Mouse (Mus musculus): ENCODE results near the gene Mindy2.

Mindy2 gene

DNA sequence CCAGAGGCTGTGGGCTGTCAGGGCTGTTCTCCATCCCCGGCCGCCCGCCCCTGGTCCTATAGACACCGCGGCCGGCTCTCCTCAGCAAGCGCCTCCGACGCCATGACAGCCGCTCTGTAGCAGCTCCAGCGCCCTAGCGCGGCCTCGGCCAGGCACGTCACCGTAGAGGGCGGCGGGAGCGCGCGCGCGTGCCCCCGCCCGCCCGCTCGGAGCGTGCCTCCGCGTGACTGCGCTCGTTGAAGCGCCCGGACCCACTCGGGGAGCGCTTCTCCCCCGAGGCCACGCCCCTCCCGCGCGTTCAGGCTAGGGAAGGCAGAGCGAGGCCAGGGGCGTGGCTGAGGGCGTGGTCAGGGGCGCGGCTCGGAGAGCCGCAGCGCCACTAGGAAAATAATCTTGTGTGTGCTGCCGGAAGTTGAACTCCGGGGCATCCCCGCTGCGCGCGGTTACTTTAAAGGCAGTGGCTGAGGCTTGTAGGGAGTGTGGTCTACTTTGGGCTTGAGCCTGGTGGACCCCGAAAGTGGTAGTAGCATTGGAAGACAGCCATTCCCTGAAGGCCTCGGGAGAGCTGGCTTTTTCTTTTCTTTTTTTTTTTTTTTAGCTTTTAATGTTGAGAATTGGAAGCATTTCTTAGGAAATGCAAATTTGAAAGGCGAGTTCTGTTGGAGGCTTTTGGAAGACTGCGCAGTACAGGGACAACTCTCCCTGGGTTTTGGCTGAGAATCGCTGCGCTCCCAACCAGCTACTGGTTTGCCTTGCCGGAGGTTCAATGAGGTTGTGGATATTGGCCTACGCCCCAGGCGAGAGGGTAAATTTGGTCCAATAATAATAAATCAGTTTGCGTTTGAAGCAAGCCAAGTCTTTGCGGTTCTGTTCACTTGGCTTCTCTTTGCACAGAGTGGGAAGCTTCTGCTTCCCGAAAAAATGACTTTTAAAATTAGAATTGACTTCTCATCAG, at the start of gene Mindy2:
Gene Mindy2 (minus strand): TSS at position 162 of the 955 bp plus-strand sequence.
- DNase-seq (ENCODE audit: low read depth, low spot score) = peak; percentile 90

- DNase-seq (ENCODE audit: low read depth, low spot score) = no peak
Measured at GRCm38 (mm10) chr9:70706444-70706843, 49.5 kb upstream of the Mindy2 start.

GRCm38 (mm10) chr9:70703597-70704203, 46.7 kb upstream of the Mindy2 start:
- DNase-seq (ENCODE audit: low read depth, low spot score) = no peak

GRCm38 (mm10) chr9:70698090-70698489, 41.1 kb upstream of the Mindy2 start:
- no peak for DNase-seq (ENCODE audit: low read depth, low spot score)

DNA sequence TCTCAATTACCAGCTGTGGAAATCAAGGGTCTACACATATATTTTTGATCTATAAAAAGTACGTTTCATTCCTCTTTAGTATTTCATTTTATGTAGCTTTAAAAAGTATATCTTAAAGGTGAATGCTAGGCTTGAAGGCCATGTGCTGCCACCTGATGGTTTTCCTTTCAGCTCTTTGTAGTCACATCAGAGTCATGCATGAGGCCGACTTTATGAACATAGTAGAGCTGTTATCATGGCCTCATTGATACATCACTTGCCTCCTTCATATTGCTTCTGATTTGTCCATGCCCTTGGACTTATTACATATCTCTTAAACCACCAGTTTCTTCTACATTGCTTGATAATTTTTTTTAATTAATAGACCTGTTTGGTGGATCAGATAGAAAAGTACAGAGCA, 38.7 kb upstream of the Mindy2 start:
- DNase-seq (ENCODE audit: low read depth, low spot score) = no peak

DNA sequence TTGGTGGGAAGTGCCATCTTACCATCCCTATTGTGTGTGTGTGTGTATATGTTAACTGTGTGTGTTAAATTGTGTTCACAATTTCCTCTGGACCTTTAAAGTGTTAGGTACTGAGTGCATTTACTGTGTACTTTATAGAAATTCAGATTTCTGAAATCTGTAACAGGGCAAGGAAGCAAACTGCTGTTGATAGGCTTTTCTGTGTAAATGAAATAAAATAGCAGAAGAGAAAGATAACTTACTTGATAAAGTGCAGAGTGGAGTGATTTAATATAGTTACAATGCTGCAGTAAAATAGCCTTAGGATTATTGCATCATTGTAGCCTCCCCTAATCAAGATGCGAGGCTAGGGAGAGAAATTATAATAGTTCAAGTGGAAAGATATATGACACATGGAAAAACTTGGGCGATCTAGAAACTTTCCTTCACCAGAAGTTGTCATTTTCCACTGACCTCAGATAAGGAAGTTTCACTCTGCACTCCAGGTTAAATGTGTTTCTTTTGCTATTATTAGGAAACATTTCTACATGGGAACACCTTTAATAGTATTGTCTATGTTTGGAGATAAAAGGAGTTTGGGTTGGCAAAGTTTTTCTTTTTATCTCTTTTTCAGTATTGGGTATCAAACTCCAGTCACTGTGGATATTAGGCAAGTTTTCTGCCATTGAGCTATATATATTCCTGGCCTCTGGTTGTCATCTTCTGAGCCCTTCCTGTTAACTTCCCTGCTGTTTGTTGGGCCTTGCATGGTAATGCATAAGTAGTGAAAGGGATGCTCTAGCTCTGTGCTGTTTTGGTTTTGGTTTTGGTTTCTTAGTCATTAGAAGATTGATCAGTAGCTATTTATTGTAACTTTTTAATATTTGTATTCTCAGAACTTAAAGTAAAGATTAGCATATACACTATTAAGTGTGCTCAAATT, 35.1 kb upstream of the Mindy2 start:
- DNase-seq (ENCODE audit: low read depth, low spot score) = no peak

- no peak for DNase-seq (ENCODE audit: low read depth, low spot score)
Measured at GRCm38 (mm10) chr9:70690579-70690978, 33.6 kb upstream of the Mindy2 start.

- DNase-seq (ENCODE audit: low read depth, low spot score) = no peak
Measured at GRCm38 (mm10) chr9:70689926-70690325, 33.0 kb upstream of the Mindy2 start.

DNA sequence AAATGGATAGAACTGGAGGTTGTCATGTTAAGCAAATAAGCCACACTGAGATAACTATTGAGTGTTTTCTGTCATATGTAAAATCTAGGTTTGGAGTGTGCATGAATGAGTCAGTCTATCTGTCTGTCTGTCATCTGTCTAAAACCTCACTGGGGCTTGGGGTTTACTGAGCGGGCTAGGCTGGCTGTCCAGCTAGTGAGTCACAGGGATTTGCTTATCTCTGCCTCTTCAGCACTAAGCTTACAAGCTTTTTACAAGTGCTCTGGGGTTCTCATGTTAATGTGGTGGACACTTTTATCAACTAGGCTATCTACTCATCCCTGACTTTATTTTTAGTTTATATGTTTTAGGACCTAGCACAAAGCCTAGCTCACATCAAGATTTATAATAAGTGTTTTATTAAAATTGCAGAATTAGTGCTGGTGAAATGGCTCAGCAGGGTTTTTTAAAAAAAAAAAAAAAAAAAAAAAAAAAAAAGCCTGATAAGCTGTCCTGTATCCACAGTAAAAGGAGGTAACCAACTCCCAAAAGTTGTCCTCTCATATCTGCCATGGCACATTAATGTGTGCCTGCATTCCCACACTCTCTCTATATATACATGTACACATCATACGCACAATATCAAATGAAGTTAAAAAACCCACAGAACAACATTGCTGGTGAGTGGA, 31.5 kb upstream of the Mindy2 start:
- DNase-seq (ENCODE audit: low read depth, low spot score) = no peak

- no peak for DNase-seq (ENCODE audit: low read depth, low spot score)
Measured at GRCm38 (mm10) chr9:70682202-70682601, 25.2 kb upstream of the Mindy2 start.

- peak; percentile 54 for DNase-seq (ENCODE audit: low read depth, low spot score)
Measured at GRCm38 (mm10) chr9:70679132-70680091, 22.4 kb upstream of the Mindy2 start.

GRCm38 (mm10) chr9:70678682-70679131, 21.7 kb upstream of the Mindy2 start, which contains the start of gene Adam10:
Gene Adam10, plus strand, starts transcription at chr9:70678997.
- peak; percentile 97 for DNase-seq (ENCODE audit: low read depth, low spot score)

DNA sequence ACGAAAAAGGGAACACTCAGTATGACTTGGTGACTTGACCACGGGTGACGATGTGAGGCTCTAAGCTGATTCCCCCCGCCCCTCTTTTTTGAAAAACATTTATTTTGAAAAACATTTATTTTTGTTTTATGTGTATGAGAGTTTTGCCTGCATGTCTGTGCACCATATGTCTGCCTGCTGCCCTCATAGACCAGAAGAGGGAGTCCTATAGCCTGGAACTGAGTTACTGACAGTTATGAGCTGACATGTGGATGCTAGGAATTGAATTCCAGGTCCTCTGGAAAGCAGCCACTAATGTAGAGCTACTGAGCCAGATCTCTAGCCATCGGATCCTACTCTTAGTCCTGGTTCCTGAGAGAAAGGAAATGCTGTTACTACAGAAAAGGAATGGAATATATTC, 19.0 kb upstream of the Mindy2 start:
- peak; percentile 35 for DNase-seq (ENCODE audit: low read depth, low spot score)

- DNase-seq (ENCODE audit: low read depth, low spot score) = no peak
Measured at GRCm38 (mm10) chr9:70675117-70675516, 18.1 kb upstream of the Mindy2 start.

DNA sequence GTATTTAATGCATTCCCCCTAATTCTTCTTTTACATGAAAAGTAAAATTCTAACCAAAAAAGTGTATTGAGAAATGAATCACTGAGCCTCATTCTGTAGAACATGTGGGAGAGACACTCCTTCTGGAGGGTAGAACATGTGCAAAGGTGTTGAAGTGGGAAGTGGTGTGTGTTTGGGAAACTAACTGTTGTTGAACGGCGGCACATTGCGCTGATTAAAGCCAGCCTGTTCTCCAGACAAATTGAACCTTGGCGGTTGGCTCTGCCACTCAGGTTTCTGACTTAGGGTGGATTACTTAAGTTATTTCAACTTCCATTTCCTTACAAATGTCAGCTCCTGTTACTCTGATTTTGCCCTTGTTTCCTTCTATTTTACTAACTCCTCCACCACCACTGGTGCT, 16.7 kb upstream of the Mindy2 start:
- no peak for DNase-seq (ENCODE audit: low read depth, low spot score)

DNA sequence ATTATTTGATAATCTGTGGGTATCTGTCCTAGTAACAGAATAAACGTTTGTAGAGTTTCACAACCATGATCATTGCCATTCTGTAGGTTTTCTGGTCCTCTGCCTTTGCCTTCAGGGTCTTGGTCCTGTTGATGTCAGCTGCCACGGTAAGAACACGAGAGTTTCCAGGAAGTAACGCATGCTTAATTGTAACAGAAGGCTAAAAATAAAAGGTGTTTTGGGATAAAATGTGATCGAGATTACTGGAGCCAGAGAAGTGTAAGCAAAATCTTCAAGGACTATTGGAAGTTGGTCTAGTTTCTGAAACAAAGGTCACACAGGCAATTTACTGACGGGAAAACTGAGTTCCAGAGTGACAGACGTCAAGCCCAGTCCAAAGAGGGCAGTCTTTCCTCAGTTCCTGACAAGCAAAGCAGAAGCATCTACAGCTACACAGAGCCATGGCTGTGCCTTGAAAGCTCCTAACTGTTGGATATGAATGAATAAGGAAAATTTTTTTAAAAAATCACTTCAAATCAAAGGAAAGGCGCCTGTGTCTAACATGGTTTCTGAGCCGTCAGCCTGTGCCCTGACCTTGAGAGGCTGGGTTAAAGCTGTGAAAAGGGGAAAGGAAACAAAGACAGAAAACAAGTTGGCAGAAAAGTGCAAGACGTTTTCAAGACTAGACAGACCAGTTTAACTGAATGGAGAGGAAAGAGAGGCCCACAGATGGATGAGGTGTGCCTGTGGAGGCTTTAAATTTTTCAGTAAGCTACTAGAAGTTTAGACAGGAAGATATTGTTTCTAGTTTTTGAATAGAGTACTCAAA, 15.0 kb upstream of the Mindy2 start:
- no peak for DNase-seq (ENCODE audit: low read depth, low spot score)

- DNase-seq (ENCODE audit: low read depth, low spot score) = no peak
Measured at GRCm38 (mm10) chr9:70671278-70671677, 14.3 kb upstream of the Mindy2 start.

DNA sequence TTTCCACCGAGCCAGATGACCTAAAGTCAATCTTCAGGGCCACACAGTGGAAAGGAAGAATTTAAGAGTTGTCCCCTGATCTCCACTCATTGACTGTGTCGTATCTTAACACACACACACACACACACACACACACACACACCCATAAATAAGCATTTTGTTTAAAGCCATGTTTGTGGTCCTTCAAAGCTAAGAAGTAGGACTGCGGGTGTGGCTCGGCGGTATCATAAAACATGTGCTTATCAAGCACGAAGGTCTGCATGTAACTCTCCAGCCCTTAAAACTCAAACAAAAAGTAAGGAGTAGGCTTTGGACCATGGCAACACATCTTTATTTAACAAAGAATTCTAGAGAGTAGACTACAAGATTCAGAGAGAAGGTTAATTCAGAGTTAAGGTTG, 13.4 kb upstream of the Mindy2 start:
- no peak for DNase-seq (ENCODE audit: low read depth, low spot score)

DNA sequence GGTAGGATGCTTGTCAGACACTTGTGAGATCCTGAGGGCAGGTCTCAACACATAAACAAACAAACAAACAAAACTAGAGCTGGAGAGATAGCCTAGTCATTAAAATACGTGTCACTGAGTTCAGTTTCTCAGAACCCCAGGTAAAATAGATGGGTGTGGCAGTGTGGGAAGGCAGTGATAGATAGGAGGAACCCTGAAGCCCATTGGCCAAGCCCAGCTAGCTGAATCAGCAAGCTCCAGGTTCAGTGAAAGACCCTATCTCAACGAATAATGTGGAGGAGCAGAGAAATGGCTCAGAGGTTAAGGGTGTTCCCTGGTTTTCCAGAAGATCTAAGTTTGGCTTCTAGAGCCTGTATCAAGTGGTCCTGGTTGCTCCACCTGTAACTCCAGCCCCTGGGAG, 12.2 kb upstream of the Mindy2 start:
- no peak for DNase-seq (ENCODE audit: low read depth, low spot score)
